Mouse (Mus musculus) midbrain, embryonic 12.5 days (tissue): Measurements from ENCODE around the gene Klhl2. TPM values are rescaled to one million over a fixed set of nuclear protein-coding genes. Genes with fewer than 3 reads are reported as not detected.

Source experiments
- ATAC-seq: fragments of 200-750 bp; cut with Nextera tagmentation; 2 replicates; pipeline ENCODE4 v1.8.0; 2017; ENCODE audit warnings: low read depth, moderate TSS enrichment, moderate library complexity; ENCODE audit not compliant: low FRiP score
- H3K27ac ChIP-seq: fragments of 300-500 bp; sonication (generic); replicated peaks from 2 replicates; pipeline ENCODE4 v1.5.1; 2016; ENCODE audit warnings: mild to moderate bottlenecking
- H3K27me3 ChIP-seq: fragments of 300-500 bp; sonication (generic); 2 replicates; pipeline ENCODE4 v1.6.1; 2016; ENCODE audit warnings: mild to moderate bottlenecking
- H3K36me3 ChIP-seq: fragments of 300-500 bp; sonication (generic); 2 replicates; pipeline ENCODE4 v1.6.1; 2016
- H3K4me1 ChIP-seq: fragments of 300-500 bp; sonication (generic); 2 replicates; pipeline ENCODE4 v1.6.1; 2016
- H3K4me2 ChIP-seq: fragments of 300-500 bp; sonication (generic); replicated peaks from 2 replicates; pipeline ENCODE4 v1.6.1; 2016; ENCODE audit warnings: mild to moderate bottlenecking, moderate library complexity
- H3K4me3 ChIP-seq: fragments of 300-500 bp; sonication (generic); 2 replicates; pipeline ENCODE4 v1.5.1; 2016; ENCODE audit warnings: mild to moderate bottlenecking
- H3K9ac ChIP-seq: fragments of 300-500 bp; sonication (generic); replicated peaks from 2 replicates; pipeline ENCODE4 v1.6.1; 2016; ENCODE audit warnings: mild to moderate bottlenecking, moderate library complexity
- H3K9me3 ChIP-seq: fragments of 300-500 bp; sonication (generic); 2 replicates; pipeline ENCODE4 v1.6.1; 2016; ENCODE audit warnings: mild to moderate bottlenecking
- WGBS: fragments of 180-500 bp; shearing (Covaris S2); methylation state at CpG from one replicate; pipeline ENCODE4 v1.1.7; 2016; 5-methylcytosine and 5-hydroxymethylcytosine counted together
- polyA plus RNA-seq: library from polyadenylated mRNA; unstranded; fragments of >200 nt; fragmentation: Nextera tagmentation; extraction: Ambion mirVana; gene quantifications from 2 replicates; pipeline ENCODE4 v1.2.1, GENCODE M21; 2016

Klhl2 gene
- polyA plus RNA-seq, 1 experiment from 2014 or later, result 24.3 TPM

DNA sequence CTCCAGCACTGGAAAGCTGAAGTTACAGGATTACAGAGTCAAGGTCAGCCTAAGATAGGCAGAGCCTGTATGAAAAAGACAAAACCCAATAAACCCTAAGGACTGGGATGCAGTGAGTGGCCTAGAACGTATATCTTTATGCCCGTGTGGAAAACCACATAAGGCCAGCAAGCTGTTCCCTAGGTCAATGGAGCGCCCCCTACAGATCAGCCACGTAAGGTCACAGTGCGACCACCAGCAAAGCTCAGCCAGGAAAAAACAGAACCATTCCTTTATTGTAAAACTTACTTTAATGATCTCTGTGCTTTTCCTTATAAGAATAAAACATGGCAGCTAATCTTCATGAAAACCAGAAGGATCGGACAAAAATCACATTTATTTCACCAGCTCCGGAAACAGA, 131.9 kb downstream of the Klhl2 start:
- Histone ChIP-seq H3K4me1 (no peaks in the 10 kb centered on the region), H3K36me3 (peaks cover 74% of the 10 kb centered on the region), H3K27me3 (no peaks in the 10 kb centered on the region), H3K9me3 (no peaks in the 10 kb centered on the region), H3K27ac (no peak overlapping the region), H3K4me2 (no peak overlapping the region), H3K4me3 (no peak overlapping the region), H3K9ac (no peak overlapping the region)
- 77% methylated on average over 7 of the region's 7 CpGs for WGBS
- ATAC-seq, result no peak

DNA sequence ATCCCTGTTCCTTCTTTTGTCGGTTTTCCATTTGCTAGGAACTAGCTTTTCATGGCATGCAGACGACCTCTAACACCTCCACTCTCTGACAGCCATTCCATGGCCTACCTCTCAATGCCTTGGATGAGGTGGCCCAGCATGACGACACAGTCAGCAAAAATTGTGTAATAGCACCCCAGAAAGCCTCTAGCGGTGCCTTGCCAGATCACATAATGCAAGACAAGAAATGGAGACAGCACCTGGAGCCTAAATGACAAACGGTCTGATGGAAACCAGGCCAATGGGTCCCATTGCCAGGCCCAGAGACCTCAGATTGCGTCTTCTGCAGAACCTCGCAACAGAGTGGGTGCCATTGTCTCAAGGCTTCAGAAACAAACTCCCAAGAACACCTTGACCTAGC, 137.3 kb downstream of the Klhl2 start:
- no peak overlapping the region for H3K9ac ChIP-seq
- no peaks in the 10 kb centered on the region for H3K4me1 ChIP-seq
- no peaks in the 10 kb centered on the region for H3K27me3 ChIP-seq
- H3K9me3 ChIP-seq, result no peaks in the 10 kb centered on the region
- H3K4me3 ChIP-seq, result no peak overlapping the region
- H3K4me2 ChIP-seq, result no peak overlapping the region
- 91% methylated on average over 7 of the region's 7 CpGs for WGBS
- ATAC-seq, result no peak
- no peak overlapping the region for H3K27ac ChIP-seq
- H3K36me3 ChIP-seq, result peaks cover 23% of the 10 kb centered on the region

DNA sequence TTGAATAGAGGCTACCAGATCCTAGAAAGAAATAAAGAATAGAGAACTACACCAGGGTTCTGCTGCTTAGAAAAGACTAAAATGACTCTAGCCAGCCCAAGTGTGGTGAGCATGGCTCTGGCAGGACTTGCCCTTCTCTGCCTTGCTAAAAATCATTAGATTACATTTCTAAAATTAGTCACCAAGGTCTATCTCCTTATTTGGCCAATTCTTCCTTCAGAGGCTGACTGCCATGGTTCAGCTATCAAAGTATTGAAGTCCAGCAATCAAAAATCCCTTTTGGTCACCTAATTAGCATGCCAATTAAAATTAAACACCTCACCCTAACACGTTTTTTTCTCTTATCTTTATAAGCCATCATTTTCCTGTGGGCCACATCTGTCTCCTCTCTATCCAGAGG, 138.3 kb downstream of the Klhl2 start:
- Histone ChIP-seq H3K27me3 (no peaks in the 10 kb centered on the region), H3K4me2 (no peak overlapping the region), H3K9ac (no peak overlapping the region), H3K4me3 (no peak overlapping the region), H3K27ac (no peak overlapping the region), H3K9me3 (no peaks in the 10 kb centered on the region), H3K4me1 (no peaks in the 10 kb centered on the region), H3K36me3 (peaks cover 13% of the 10 kb centered on the region)
- WGBS, result 59% methylated on average over 1 of the region's 1 CpGs
- no peak for ATAC-seq

DNA sequence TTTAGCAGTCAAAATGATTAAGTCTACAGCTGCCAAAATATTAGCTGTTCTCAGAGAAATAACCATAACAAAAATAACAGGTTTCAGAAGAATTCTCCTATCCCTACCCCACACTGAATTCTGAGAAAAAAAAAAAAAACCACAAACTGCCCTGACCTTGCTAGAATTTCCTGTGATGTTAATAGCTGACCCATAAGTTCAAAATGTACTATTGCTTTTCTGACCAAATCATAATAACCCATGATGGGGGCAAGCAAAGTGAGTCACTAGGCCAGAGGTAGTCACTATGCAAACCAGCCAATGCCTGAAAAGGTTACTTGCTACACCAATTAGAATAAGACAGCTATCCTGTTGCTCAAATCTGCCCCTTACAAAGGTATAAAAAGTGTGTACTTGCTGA, 142.3 kb downstream of the Klhl2 start:
- Histone ChIP-seq H3K27me3 (no peaks in the 10 kb centered on the region), H3K4me1 (no peaks in the 10 kb centered on the region), H3K4me2 (no peak overlapping the region), H3K9ac (no peak overlapping the region), H3K9me3 (no peaks in the 10 kb centered on the region), H3K36me3 (no peaks in the 10 kb centered on the region), H3K4me3 (no peak overlapping the region), H3K27ac (no peak overlapping the region)
- ATAC-seq, result no peak

DNA sequence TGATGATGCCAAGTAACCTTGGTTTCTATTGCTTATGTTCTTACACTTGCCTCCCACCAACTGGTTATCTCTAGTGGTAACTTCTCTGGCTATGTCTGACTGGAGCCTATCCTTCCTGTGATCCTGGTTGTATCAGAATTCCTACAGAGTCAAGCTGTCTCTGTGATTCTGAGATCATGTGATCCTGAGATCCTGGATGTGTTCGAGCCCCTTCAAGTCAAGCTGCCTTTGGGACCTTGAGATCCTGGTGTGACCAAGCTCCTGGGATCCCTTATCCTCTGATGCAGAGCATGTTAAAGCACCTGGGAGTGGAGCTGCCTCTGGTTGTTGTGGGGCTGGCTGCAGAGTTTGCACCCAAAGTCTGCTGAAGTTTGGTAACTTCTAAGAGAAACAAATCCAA, 146.6 kb downstream of the Klhl2 start:
- Histone ChIP-seq H3K27ac (no peak overlapping the region), H3K4me1 (no peaks in the 10 kb centered on the region)
- whole genome bisulfite sequencing, result 91% methylated on average over 1 of the region's 1 CpGs

DNA sequence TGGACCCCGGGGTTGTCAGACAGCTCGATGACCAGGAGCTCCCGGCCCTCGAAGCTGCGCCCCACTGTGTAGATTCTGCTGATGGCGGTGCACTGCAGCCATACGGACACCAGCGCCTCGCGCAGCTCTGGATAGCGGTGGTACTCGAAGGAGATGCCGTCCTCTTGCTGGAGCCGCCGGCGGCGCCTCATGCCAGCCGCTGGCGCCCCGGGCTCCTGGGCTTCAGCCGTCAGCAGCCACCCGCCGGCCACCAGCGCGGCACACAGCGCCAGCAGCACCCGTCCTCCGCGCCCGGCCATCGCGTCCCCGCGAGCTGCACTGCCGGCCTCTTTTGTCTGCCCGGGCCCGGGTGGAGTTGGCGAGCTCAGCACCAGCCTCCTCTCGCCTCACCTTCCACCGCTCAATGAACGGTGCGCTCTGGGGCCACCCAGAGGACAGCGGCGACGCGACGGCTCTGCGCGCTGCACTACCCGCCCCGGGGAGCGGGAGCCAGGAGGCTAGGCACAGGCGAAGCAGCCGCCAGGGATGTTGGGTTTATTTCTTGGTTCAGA, 157.1 kb downstream of the Klhl2 start, which contains the start of gene Cpe:
Cpe (minus strand) TSS at position 404 of the 551 bp plus-strand sequence.
- Histone ChIP-seq H3K4me1 (peaks cover 24% of the 10 kb centered on the region), H3K36me3 (no peaks in the 10 kb centered on the region), H3K4me3 (peak within 1 kb of the TSS; percentile 65), H3K9me3 (no peaks in the 10 kb centered on the region), H3K27me3 (no peaks in the 10 kb centered on the region), H3K27ac (peak within 1 kb of the TSS; percentile 98), H3K4me2 (peak within 1 kb of the TSS; percentile 56), H3K9ac (peak within 1 kb of the TSS; percentile 87)
- under 1% methylated on average over 54 of the region's 54 CpGs for WGBS
- ATAC-seq, result peak; percentile 99

More for the DNA sequence above, 146.6 kb downstream of the Klhl2 start:
- no peak overlapping the region for H3K9ac ChIP-seq
- no peaks in the 10 kb centered on the region for H3K27me3 ChIP-seq
- H3K4me3 ChIP-seq, result no peak overlapping the region
- no peak for ATAC-seq
- H3K4me2 ChIP-seq, result no peak overlapping the region
- H3K36me3 ChIP-seq, result no peaks in the 10 kb centered on the region
- no peaks in the 10 kb centered on the region for H3K9me3 ChIP-seq

DNA sequence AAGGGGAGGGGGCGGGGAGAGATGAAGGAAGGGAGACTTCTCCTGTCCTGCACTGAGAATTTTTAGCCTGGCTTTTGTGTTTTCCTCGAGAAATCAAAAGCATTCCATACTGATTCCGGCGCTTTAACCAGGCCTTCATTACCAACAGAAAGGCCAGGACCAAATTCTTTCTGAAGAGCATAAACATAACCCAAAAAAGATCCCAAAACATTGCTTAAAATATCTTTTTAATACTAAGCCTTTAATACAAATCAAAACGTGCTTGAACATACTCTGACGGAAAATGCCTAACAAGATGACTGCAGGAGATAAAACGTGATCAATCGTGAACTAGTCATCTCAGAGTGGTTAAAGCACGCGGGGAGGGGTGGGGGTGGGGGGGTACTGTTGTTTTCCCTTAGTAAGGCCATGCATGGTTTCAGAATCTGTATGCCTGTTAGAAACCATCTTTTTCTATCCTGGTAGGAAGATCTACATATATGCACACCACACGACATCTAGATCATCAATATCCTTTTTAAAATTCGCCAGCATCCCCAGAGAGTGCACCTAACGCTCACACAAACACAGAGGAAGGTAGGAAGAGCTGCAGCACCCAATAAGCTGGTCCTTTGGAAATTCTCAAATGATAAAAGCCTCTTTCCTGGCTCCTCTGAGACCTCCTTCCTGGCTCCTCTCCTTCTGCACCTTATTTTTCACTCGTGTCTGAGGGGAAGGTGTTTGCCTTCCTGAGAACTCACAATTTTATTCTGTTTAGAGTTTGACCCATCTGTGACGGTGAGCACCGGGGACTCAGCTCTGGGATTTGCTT, 158.0 kb downstream of the Klhl2 start:
- no peaks in the 10 kb centered on the region for H3K27me3 ChIP-seq
- H3K9me3 ChIP-seq, result no peaks in the 10 kb centered on the region
- H3K9ac ChIP-seq, result peak overlapping the region; percentile 87
- peaks cover 30% of the 10 kb centered on the region for H3K4me1 ChIP-seq
- 3% methylated on average over 16 of the region's 16 CpGs for WGBS
- peak overlapping the region; percentile 98 for H3K27ac ChIP-seq
- no peaks in the 10 kb centered on the region; the same call in 1 of the 2 replicates for H3K36me3 ChIP-seq
- ATAC-seq, result no peak
- peak overlapping the region; percentile 65 for H3K4me3 ChIP-seq
- peak overlapping the region; percentile 56 for H3K4me2 ChIP-seq

DNA sequence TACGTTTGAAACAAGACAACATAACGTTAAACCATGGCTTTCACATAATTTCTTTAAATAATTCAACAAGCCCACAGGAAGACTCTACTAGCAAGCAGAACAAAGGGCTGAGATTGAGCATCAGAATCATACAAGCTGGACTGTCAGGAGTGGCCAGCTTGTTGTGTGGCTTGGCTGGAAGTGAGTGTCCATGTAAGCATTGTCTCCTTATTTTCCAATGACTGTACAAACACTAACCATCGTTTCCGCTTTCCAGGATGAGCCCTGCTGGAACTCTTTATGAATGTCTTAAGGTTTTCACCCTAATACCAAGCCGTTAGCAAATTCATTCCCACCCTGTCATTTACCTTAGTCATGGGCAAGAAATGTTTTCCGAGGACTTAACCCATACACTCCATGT, 159.0 kb downstream of the Klhl2 start:
- ATAC-seq, result no peak
- H3K4me3 ChIP-seq, result peak overlapping the region; percentile 65
- WGBS, result 72% methylated on average over 6 of the region's 6 CpGs
- H3K36me3 ChIP-seq, result no peaks in the 10 kb centered on the region; the same call in 1 of the 2 replicates
- 0 out of 2 replicates have a peak overlapping the region, but pooled peaks have one; percentile 30 for H3K27ac ChIP-seq
- no peaks in the 10 kb centered on the region for H3K9me3 ChIP-seq
- H3K4me1 ChIP-seq, result peaks cover 30% of the 10 kb centered on the region
- peak overlapping the region; percentile 87 for H3K9ac ChIP-seq
- no peaks in the 10 kb centered on the region for H3K27me3 ChIP-seq
- H3K4me2 ChIP-seq, result peak overlapping the region; percentile 56

DNA sequence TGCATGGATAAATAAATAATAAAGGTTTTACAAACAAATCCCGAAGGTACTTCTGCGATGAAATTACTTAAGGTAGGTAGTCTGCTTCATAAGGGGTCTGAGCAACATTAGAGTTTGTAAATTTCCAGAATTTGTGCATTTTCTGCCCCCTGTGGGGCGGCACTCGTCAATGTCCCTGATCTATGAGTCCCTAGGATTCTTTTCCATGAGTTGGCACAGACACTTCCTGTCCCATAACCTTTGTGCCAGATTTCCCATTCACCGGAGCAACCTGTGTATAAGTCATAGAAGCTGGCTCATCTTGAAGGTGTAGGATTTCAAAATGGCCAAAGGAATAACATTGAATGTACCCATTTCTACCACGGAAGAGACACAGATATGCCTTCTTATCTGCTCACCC, 159.5 kb downstream of the Klhl2 start:
- Histone ChIP-seq H3K9ac (no peak overlapping the region), H3K4me3 (peak overlapping the region; percentile 65)
- 75% methylated on average over 6 of the region's 6 CpGs for WGBS

More for the DNA sequence above, 159.5 kb downstream of the Klhl2 start:
- H3K27ac ChIP-seq, result no peak overlapping the region
- ATAC-seq, result no peak
- peak overlapping the region; percentile 56 for H3K4me2 ChIP-seq
- H3K9me3 ChIP-seq, result no peaks in the 10 kb centered on the region
- no peaks in the 10 kb centered on the region for H3K27me3 ChIP-seq
- H3K4me1 ChIP-seq, result peaks cover 30% of the 10 kb centered on the region
- no peaks in the 10 kb centered on the region; the same call in 1 of the 2 replicates for H3K36me3 ChIP-seq

Other genes starting within 250 kb of the Klhl2 start
- 426 and 488 TPM in 2 replicates for gene Cpe, start 157.0 kb downstream of the Klhl2 start, polyA plus RNA-seq
- gene Msmo1, start 116.2 kb downstream of the Klhl2 start, polyA plus RNA-seq, result 204 and 212 TPM in 2 replicates
- gene Tmem192, start 97.2 kb upstream of the Klhl2 start, polyA plus RNA-seq, result 15.3 and 15.8 TPM in 2 replicates
- gene Trim75, start 137.8 kb upstream of the Klhl2 start, polyA plus RNA-seq, result not detected in 2 replicates
- not detected in 2 replicates for gene Trim61, start 168.5 kb upstream of the Klhl2 start, polyA plus RNA-seq
- gene Trim60, start 168.6 kb upstream of the Klhl2 start, polyA plus RNA-seq, result not detected in 2 replicates
- gene Apela, start 187.3 kb upstream of the Klhl2 start, polyA plus RNA-seq, result 0.75 and 1.6 TPM in 2 replicates
- not detected in 2 replicates for gene Gm10663, start 225.0 kb upstream of the Klhl2 start, polyA plus RNA-seq